Mouse (Mus musculus) urinary bladder, postnatal 10 days (tissue): ENCODE data around the gene Cwf19l1.
A peak's percentile ranks its signal among the peaks of the same experiment; 100 is the strongest.
"Not testable (repeated sequence)": the region's sequence is repeated elsewhere in the genome, so short reads cannot be mapped to it uniquely, and the experiment has no call there.

ENCODE experiments used
- DNase-seq: peaks from one replicate; pipeline ENCODE4 v3.0.0; 2022; ENCODE audit warnings: low spot score

Cwf19l1 gene

GRCm38 (mm10) chr19:44135072-44135959 lies at the start of gene Cwf19l1:
Gene Cwf19l1 (minus strand): TSS chr19:44135876.
- peak; percentile 57 for DNase-seq

GRCm38 (mm10) chr19:44183968-44184367 lies 48.3 kb upstream of the Cwf19l1 start:
- no peak for DNase-seq

GRCm38 (mm10) chr19:44180502-44180901 lies 44.8 kb upstream of the Cwf19l1 start:
- DNase-seq, result no peak

- DNase-seq, result no peak
Observed at GRCm38 (mm10) chr19:44176741-44177140, 41.1 kb upstream of the Cwf19l1 start.

- no peak for DNase-seq
Observed at GRCm38 (mm10) chr19:44174835-44175234, 39.2 kb upstream of the Cwf19l1 start.

GRCm38 (mm10) chr19:44161515-44161914 lies 25.8 kb upstream of the Cwf19l1 start:
- no peak for DNase-seq

- no peak for DNase-seq
Observed at GRCm38 (mm10) chr19:44159386-44159785, 23.7 kb upstream of the Cwf19l1 start.

- DNase-seq, result no peak
Observed at GRCm38 (mm10) chr19:44157005-44157404, 21.3 kb upstream of the Cwf19l1 start.

- DNase-seq, result no peak
Observed at GRCm38 (mm10) chr19:44153781-44154180, 18.1 kb upstream of the Cwf19l1 start.

GRCm38 (mm10) chr19:44148991-44149390 lies 13.3 kb upstream of the Cwf19l1 start:
- DNase-seq, result no peak

- no peak for DNase-seq
Observed at GRCm38 (mm10) chr19:44148345-44148744, 12.7 kb upstream of the Cwf19l1 start.

- no peak for DNase-seq
Observed at GRCm38 (mm10) chr19:44146951-44147350, 11.3 kb upstream of the Cwf19l1 start.

- no peak for DNase-seq
Observed at GRCm38 (mm10) chr19:44146568-44146879, 10.8 kb upstream of the Cwf19l1 start.

GRCm38 (mm10) chr19:44145702-44146567 lies 10.3 kb upstream of the Cwf19l1 start, which contains the start of gene Bloc1s2:
Gene Bloc1s2 (minus strand): TSS chr19:44146446.
- peak; percentile 41 for DNase-seq

- no peak for DNase-seq
Observed at GRCm38 (mm10) chr19:44144366-44144765, 8.7 kb upstream of the Cwf19l1 start.

- no peak for DNase-seq
Observed at GRCm38 (mm10) chr19:44135960-44136485, 347 bp upstream of the Cwf19l1 start.

- DNase-seq, result no peak
Observed at GRCm38 (mm10) chr19:44132917-44133316, 2.8 kb downstream of the Cwf19l1 start.

GRCm38 (mm10) chr19:44128560-44128959 lies 7.1 kb downstream of the Cwf19l1 start:
- no peak for DNase-seq

- DNase-seq, result no peak
Observed at GRCm38 (mm10) chr19:44127729-44128497, 7.8 kb downstream of the Cwf19l1 start.

- DNase-seq, result no peak
Observed at GRCm38 (mm10) chr19:44121137-44121536, 14.5 kb downstream of the Cwf19l1 start.

- DNase-seq, result not testable (repeated sequence)
Observed at GRCm38 (mm10) chr19:44120686-44121085, 15.0 kb downstream of the Cwf19l1 start.

- no peak for DNase-seq
Observed at GRCm38 (mm10) chr19:44117793-44118192, 17.9 kb downstream of the Cwf19l1 start.
